Mouse (Mus musculus): ENCODE results near the gene Idh1.

The Idh1 gene

GRCm38 (mm10) chr1:65176171-65176570, 10.1 kb downstream of the Idh1 start:
- no peak for DNase-seq

DNA sequence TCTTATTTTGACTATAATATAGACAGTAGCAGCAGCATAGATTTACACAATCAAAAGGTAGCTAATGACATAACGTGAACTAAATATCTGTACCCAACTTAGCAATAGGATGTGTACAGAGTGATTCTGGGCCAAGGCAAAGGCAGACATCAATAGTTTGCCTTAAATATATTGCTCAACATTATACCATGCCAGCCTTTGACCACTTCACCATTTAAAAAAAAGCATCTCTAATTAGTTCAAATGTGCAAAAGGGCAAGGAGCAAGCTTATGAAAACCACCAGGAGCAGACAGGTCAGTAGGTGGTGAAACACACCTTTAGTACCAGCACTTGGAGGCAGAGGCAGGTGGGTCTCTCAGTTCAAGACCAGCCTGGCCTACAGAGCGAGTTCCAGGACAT, 12.6 kb downstream of the Idh1 start:
- DNase-seq = no peak

DNA sequence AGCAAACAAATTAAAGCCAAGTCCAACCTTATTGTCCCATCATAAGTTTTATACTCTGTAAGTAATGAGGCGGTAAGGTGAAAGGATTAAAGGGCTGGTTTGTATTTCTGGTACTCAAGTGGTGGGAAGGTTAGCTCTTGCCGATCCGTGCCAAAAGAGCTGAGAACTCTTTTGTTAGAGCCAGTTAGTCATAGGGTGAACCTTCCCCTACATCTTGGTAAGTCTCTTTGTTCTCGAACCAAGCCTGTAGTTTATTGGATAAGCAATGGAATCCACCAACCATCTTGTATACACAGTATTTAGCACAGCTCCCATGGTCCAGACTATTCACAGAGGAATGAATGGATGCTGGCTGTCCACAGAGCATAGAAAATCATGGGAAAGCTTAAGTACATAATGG, 14.7 kb downstream of the Idh1 start:
- DNase-seq = no peak

DNA sequence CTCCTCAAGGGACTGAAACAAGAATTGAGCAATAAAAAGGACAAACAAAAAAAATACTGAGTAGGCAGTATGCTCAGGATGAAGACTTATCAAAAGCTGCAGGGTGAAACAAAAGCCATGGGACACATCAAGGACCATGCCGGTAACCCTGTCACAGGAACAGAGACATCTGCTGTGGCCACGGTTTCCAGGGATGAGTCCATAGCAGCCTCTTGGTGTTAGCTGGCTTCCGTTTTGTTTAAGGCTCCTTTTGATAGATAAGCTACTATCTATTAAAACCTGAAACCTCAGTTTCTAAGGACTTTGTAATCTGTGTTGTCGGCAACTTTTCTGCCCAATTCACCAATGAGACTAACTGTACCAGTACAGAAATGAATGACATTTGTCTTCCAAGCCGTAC, 16.4 kb downstream of the Idh1 start:
- DNase-seq = no peak

- no peak for DNase-seq
Observed at GRCm38 (mm10) chr1:65169536-65169935, 16.8 kb downstream of the Idh1 start.

GRCm38 (mm10) chr1:65167496-65167895, 18.8 kb downstream of the Idh1 start:
- no peak for DNase-seq

- DNase-seq = no peak
Observed at GRCm38 (mm10) chr1:65162210-65162609, 24.1 kb downstream of the Idh1 start.

GRCm38 (mm10) chr1:65156111-65156510, 30.2 kb downstream of the Idh1 start:
- no peak for DNase-seq

DNA sequence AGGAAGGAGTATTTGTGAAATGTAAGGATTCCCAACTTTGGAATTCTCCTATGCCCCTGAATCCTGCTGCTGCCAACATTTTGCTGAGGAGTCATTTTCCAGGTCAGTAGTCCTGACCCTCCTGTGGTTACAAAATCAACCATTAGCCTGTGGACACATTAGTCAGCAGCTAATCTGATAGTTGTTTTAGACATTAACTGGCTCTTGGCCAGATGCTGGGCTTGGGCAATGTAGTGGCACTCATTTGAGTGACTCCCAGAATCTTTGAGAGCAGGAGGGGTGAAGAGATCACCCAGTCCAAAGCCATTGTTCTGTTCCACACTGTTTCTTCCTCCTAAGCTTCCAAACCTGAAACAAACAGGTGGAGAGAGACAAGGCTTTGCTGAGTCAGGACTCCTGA, 31.5 kb downstream of the Idh1 start:
- no peak for DNase-seq

DNA sequence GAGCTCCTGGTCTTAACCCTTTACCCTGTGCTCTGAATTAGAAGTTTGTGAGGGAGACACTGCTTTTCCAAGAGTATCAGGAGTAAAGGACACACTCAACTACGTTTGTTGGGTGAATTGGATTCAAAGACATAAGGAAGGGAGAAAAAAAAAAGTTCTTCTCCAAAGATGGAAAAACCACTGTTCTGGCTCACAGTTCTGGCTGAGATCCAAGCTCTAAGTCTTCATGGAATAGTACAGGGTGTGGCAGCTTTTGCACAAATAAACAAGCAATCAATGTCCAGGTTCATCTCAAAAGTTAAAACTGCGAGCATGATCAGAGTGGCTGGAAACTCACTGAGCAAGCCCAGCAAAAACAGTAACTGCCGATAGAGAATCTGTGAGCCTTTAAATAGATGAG, 38.3 kb downstream of the Idh1 start:
- no peak for DNase-seq

GRCm38 (mm10) chr1:65147326-65147725, 39.0 kb downstream of the Idh1 start:
- DNase-seq = no peak

DNA sequence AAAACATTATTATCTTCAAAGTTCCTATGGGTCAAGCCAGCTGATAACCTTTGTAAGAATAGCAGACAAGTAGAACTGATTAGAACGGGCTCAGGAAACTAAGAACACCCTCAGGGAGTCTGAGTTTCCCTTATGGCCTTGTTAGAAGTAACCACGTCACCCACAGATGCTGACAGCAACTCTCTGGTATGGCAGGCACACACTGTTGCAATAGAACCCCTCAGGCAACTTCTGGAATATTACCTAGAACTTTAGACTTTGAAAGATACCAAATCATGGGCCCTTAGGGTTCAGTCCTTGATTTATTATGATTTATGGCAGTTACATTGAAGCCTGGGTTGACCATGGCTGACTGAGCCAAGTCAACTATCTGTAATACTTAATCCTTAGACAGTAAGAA, 39.7 kb downstream of the Idh1 start:
- DNase-seq = no peak

GRCm38 (mm10) chr1:65144783-65145182, 41.5 kb downstream of the Idh1 start:
- DNase-seq = no peak

- no peak for DNase-seq
Observed at GRCm38 (mm10) chr1:65137560-65137959, 48.7 kb downstream of the Idh1 start.

DNA sequence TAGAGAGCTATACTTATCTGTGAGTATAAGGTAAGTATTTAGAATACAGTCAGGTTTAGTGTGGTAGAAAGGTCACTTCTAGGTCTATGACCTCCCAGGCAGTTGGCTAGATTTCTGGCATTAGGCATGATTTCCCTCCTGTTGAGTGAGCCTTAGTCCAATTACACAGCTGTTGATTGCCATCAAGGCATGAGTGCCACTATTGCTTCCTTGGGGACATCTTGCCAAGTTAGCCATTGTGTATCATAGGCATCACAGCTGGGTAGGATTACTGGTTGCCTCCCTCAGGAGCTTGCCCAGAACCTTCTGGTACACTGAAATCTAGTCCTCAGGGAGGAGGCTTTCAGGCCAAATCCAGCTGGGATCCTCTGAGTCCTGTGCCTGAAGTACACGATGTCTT, 53.5 kb downstream of the Idh1 start:
- no peak for DNase-seq

DNA sequence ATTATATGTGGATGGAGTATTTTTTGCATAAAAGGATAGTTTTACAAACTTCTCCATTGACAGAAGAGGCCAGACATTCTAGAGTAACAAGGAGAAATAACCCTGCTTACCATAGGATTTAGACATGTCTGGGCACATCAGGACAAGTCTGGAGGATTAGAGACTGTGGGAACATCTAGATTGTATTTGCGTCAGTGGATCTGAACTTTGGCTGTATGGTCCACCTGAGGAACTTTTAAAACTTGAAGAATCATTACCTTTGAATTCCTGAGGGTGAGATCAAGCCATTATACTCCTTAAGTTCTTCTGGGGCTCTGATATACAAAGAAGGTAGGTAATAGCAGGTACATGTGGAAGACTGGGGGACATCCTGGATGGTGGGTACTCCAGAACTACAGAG, 54.6 kb downstream of the Idh1 start:
- DNase-seq = no peak

- DNase-seq = no peak
Observed at GRCm38 (mm10) chr1:65130226-65130625, 56.1 kb downstream of the Idh1 start.

DNA sequence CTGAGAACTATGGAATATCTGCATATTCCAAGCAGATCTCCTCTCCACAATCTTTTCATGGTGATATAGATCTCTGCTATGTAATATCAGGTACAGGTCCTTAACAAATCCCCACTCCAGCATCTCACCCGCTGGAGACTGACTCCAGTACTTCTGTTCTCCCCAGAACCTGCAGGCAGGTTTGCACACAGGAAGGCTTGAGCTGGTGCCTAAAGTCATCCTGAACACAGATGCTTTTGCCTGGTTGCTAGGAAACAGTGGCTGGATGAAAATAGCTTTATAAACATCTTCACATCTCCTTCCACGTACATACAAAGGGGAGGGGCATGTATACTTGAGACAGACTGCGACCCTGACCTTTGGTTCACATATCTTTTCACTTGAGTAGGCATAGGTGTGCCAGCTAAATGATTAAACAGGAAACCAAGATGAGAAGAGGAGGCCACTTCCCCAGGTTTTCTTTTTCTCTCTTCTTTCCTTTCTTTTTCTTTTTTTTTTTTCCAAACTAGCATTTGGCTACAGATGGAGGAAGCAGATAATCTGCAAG, 56.6 kb downstream of the Idh1 start:
- no peak for DNase-seq

DNA sequence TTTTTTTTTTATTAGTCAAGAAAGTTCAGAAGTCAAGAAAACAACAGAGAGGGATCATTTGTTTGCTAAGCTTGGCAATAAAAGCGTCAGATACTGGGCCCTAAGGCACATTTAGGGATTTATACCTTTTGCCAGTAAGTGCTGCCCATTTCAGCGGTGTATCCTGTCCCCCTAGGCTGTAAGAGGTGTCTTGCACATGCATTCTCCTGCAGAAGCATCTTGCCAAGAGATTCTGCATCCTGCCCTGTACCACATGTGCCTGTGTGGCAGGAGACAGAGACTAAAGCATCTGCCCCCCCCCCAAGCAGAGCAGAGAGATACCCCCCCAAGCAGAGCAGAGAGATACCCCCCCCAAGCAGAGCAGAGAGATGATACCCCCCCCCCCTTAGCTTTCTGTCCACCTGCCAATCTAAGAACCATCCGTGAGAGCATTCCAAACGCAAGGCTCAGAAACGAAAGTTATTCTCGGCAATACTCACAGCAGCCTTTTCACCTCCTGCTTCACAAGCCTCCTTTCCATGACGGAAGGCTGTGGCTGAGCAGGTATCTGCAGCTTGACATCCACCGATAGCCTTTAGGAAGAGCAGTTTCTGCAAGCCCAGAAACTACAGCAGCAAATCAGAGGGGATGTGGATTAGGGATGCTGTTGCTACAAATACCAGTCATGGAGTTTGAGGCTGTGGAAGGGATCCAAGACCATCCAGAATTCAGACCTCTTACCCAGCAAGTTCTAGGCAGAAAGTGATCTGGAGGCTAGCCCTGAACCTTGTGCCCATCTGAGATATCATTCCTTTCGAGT, 63.5 kb downstream of the Idh1 start, which contains the start of gene D630023F18Rik:
Gene D630023F18Rik, minus strand, starts transcription at position 641 of the 799 bp plus-strand sequence.
- no peak for DNase-seq

DNA sequence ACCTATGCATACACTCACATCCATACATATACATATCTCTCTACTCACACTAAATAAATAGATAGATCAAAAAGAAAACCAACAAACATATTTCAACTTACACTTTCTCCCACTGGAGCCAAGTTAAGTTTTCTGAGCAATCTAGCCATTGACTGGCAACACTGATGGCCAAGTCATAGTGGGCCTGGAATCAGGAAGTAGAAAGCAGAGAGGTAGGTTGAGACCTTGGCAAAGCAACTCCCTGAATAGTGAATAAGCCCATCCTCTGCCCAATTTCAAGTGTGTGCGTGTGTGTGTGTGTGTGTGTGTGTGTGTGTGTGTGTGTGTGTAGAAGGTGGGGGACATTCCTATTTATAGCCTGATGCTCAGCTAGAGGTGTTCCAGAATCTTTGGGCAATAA, 66.9 kb downstream of the Idh1 start, which contains the start of gene Gm28845:
Gene Gm28845, minus strand, starts transcription at position 121 of the 400 bp plus-strand sequence.
- no peak for DNase-seq

DNA sequence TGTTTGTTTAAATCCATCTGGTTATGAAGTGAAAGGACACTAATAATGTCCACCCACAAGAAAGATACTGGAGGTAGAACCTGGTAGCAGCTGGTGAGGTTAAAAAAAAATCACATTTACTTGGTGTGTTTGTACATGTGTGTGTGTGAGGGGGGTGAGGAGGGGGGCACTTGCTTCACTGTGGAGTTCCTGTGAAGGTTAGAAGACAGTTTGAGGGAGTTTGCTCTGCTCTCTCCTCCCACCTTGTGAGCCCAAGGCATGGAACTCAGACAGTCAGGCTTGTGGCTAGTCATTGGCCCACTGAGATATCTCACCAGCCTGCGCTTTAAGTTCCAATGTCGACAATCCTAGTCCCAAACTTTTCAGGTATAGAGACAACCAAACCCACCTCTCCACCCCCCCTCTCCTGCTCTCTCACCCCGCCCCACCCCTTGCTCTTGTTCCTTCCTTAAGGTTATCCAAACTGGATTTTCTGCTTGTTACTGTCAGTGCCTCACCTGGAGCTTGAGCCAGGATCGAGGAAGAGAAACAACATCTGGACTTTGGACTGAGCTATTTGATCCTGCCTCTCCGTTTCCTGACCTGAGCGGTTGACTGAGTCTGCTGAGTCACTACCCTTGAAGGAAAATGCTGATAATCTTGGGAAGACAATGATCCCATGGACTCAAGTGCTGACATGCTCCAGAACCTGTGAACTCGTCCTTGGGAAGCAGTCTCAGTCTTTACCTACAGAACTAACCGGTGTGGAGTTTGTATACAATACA, 68.0 kb downstream of the Idh1 start:
- DNase-seq = no peak

DNA sequence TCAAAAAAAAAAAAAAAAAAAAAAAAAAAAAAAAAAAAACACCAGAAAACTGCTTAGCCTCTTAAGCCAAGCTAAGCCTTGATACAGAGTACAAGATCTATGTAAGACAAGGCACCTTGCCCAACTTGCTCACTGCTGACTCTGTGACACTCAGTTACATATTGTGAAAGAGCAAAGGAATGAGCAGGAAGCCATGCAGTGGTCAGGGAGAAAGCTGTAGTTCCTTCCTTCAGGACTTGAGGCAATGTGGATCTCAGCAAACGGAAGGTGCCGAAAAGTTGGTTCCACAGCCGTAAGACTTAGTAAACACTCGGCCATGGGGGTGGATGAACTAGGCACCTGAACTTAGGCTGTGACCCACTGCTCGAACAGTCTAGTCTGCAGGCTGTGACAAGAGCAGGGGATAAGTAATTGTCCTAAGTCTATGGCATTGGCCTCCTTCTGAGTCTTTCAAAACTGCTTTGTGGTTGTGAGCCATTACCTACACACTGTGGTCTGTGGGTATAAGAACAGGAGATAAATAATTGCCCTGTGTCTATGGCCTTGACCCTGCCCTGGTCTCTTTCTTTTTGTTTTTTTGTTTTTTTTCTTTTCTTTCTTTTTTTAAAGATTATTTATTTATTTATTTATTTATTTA, 72.6 kb downstream of the Idh1 start:
- DNase-seq = no peak

GRCm38 (mm10) chr1:65112807-65113196, 73.5 kb downstream of the Idh1 start:
- DNase-seq = no peak

Data from thymus, postnatal 14 days (tissue).